Mouse (Mus musculus): ENCODE results near the gene Gm3435.
"Not testable (repeated sequence)": the region's sequence is repeated elsewhere in the genome, so short reads cannot be mapped to it uniquely, and the experiment has no call there.

Gene Gm3435

GRCm38 (mm10) chr17:15031414-15031813 is 21.4 kb downstream of the Gm3435 start:
- DNase-seq (ENCODE audit: low read depth in 1 of 2, low spot score in 2 of 2) = not testable (repeated sequence)

- not testable (repeated sequence) for DNase-seq (ENCODE audit: low read depth in 1 of 2, low spot score in 2 of 2)
These were observed 30.5 kb downstream of the Gm3435 start for GRCm38 (mm10) chr17:15040455-15040854.

- DNase-seq (ENCODE audit: low read depth in 1 of 2, low spot score in 2 of 2) = not testable (repeated sequence)
These were observed 31.3 kb downstream of the Gm3435 start, which contains the start of the genes Ermard, Tcte3 and Gm3448 for GRCm38 (mm10) chr17:15041175-15041729. Gene Ermard (plus strand): TSS chr17:15041208. Gene Tcte3 (minus strand): TSS chr17:15041488. Gene Gm3448 (minus strand): TSS chr17:15041537.

GRCm38 (mm10) chr17:15050338-15050737 is 40.4 kb downstream of the Gm3435 start:
- not testable (repeated sequence) for DNase-seq (ENCODE audit: low read depth in 1 of 2, low spot score in 2 of 2)

GRCm38 (mm10) chr17:15052766-15053165 is 42.8 kb downstream of the Gm3435 start:
- not testable (repeated sequence) for DNase-seq (ENCODE audit: low read depth in 1 of 2, low spot score in 2 of 2)

- not testable (repeated sequence) for DNase-seq (ENCODE audit: low read depth in 1 of 2, low spot score in 2 of 2)
These were observed 43.3 kb downstream of the Gm3435 start for GRCm38 (mm10) chr17:15053183-15053828.

- DNase-seq (ENCODE audit: low read depth in 1 of 2, low spot score in 2 of 2) = not testable (repeated sequence)
These were observed 43.8 kb downstream of the Gm3435 start for GRCm38 (mm10) chr17:15053829-15054200.

- DNase-seq (ENCODE audit: low read depth in 1 of 2, low spot score in 2 of 2) = no peak
These were observed 45.9 kb downstream of the Gm3435 start for GRCm38 (mm10) chr17:15055925-15056324.

- no peak for DNase-seq (ENCODE audit: low read depth in 1 of 2, low spot score in 2 of 2)
These were observed 48.2 kb downstream of the Gm3435 start for GRCm38 (mm10) chr17:15058161-15058591.

GRCm38 (mm10) chr17:15059646-15060045 is 49.7 kb downstream of the Gm3435 start:
- no peak for DNase-seq (ENCODE audit: low read depth in 1 of 2, low spot score in 2 of 2)

- DNase-seq (ENCODE audit: low read depth in 1 of 2, low spot score in 2 of 2) = no peak
These were observed 50.4 kb downstream of the Gm3435 start for GRCm38 (mm10) chr17:15060356-15060755.

- no peak for DNase-seq (ENCODE audit: low read depth in 1 of 2, low spot score in 2 of 2)
These were observed 55.5 kb downstream of the Gm3435 start for GRCm38 (mm10) chr17:15065391-15066024.

- DNase-seq (ENCODE audit: low read depth in 1 of 2, low spot score in 2 of 2) = no peak
These were observed 56.1 kb downstream of the Gm3435 start for GRCm38 (mm10) chr17:15066066-15066465.

GRCm38 (mm10) chr17:15066911-15067310 is 56.9 kb downstream of the Gm3435 start:
- no peak for DNase-seq (ENCODE audit: low read depth in 1 of 2, low spot score in 2 of 2)

- no peak for DNase-seq (ENCODE audit: low read depth in 1 of 2, low spot score in 2 of 2)
These were observed 58.2 kb downstream of the Gm3435 start for GRCm38 (mm10) chr17:15068040-15068792.

GRCm38 (mm10) chr17:15069124-15069523 is 59.1 kb downstream of the Gm3435 start:
- DNase-seq (ENCODE audit: low read depth in 1 of 2, low spot score in 2 of 2) = no peak

Measured in monocyte, adult 2 months (primary cell).